Mouse (Mus musculus): ENCODE results near the gene Hoxb9.
A peak's percentile ranks its signal among the peaks of the same experiment; 100 is the strongest.

Gene Hoxb9

DNA sequence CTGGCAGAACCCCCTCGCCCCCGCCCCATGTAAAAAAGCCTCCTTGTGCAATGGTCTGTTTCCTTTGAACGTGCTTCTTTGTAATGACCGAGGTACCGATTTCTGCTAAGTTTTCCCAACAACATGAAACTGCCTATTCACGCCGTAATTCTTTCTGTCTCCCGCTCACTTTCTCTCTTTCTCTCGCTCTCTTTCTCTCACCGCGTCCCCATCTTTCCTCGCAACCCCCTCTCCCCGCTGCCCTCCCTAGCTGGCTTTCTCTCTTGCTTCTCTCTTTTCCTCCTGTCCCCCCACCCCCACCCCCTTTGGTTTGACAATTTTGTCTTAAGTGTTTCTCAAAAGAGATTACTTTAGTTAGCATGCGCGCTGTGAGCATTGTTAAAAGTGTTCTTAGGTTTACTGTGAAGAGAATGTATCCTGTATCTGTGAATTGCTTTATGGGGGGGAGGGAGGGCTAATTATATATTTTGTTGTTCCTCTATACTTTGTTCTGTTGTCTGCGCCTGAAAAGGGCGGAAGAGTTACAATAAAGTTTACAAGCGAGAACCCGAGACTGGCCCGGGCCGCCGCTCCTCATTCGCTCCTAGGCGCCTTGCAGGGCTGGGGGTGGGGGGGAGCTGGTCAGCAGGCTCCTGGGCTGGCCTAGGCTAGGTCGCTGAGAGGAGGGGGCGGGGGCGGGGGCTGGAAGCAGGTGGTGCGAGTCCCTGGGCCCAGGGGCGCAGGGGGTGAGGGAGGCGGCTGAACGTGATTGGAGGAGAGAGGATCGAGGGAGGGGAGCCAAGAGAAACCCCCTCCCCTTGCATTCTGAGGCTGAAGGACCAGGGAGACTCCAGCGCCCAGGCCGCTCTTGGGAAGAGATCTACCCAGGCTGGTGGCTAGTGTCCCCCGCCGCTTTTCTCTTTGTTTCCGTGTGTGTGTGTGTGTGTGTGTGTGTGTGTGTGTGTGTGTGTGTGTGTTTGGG is 13.8 kb downstream of the Hoxb9 start:
- DNase-seq = no peak

DNA sequence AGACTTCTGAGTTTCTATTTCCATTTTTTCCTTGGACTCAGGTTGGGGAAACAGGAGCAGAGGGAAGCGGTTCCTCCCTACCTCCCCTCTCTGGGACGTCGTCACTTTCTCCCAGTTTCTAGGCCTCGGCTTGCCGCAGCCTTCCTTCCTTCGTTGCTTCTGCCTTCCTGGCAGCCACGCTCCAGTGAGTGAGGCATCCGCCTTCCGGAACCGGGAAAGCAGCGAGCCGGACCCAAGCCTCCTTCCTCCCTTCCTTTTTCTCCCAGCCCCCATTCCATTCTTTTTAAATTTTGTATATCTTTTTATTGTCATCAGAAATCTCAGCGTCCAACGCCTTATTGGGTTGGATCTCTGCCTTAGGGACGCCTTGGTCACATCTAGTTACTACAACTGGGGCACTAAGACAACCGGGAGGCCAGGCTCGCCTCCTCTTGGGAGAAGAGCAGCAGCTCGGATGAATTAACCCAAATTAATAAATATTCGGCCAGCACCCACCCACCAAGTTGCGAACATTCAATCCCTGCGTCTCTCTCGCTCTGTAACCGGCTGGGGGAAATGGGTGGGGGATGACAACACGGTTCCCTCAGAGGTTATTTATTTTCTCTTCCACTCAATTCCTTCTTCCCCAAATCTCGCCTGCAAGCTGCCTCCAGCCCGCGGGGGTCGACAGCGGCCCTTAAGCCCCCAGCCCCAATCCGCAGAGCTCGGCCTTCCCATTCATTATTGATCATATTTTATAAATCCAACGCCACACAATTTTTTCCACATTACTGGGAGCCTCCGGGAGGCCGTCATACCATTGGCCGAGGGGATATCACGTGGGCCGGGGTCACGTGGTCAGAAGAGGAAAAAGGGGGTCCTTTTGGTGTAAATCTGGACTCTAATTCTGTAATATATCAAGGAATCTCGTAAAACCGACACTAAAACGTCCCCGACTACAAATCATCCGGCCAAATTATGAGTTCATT is 14.8 kb downstream of the Hoxb9 start, which contains the start of gene Hoxb7:
Hoxb7 (plus strand) TSS at position 853 of the 968 bp plus-strand sequence.
- DNase-seq = peak; percentile 91

DNA sequence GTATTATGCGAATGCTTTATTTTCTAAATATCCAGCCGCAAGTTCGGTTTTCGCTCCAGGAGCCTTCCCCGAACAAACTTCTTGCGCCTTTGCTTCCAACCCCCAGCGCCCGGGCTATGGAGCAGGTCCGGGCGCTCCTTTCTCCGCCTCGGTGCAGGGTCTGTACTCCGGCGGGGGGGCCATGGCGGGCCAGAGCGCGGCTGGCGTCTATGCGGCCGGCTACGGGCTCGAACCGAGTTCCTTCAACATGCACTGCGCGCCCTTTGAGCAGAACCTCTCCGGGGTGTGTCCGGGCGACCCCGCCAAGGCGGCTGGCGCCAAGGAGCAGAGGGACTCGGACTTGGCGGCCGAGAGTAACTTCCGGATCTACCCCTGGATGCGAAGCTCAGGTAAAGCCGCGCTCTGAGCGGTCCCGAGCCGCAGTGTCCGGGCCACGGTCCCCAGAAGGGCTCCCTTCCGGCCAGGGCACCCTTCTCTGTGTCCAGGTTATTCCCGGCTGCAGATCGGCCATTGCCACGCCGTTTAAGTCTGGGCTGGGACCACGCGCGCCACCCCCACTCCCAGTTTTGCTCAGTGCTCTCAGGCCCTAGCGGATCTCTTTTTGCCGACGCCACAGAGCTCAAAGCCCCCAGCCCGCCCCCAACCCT is 15.6 kb downstream of the Hoxb9 start:
- no peak for DNase-seq

DNA sequence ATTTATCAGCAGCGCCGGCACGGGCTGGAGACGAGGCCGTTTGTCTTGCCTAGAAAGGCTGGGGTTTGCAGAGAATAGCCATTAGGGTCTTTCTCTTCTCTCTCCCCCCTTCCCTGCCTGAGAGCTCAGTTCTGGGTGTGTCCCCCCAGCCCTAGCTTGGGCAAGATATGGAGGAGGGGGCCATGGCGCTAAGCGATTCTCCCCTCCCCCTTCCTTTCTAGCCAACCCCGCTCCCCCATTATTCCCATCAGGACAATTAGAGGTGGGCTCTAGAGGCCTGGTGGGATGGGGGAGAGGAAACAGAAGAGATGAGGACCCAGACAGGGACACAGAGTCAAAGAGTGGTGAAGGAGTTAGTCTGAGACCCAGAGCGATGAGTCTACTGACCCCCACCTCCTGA is 16.2 kb downstream of the Hoxb9 start:
- no peak for DNase-seq

- no peak for DNase-seq
Observed at GRCm38 (mm10) chr11:96288455-96289221, 17.4 kb downstream of the Hoxb9 start.

- DNase-seq = no peak
Observed at GRCm38 (mm10) chr11:96289293-96289692, 18.0 kb downstream of the Hoxb9 start.

- no peak for DNase-seq
Observed at GRCm38 (mm10) chr11:96289837-96290236, 18.6 kb downstream of the Hoxb9 start.

DNA sequence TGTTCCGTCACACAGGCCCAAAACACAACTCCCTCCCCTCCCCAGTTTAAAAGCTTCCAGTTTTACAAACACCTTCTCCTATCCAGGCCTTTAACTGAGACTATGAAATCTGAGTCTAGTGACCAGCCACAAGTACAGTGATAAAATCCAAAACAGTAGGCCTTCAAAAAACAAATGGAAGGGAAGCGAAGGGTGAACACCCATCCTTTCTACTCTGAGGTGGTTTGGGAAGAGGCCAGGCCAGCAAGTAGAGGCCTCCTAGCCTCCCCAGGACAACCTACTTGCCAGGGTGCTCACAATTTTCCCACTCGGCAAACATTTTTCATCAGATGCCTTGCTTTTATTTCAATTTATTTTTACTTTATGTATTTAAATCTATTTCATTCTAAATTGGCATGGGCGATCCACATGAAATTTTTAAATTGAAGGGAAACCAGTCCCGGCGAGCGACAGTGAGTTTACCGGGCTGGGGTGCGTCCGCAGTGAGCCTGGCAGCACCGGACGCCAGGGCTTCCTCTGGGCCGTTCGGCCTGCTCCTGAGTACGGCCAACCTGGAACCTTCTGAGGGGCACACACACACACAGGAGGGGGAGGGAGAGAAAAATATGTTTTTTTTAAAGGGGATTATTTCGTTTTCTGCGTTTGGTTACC is 19.6 kb downstream of the Hoxb9 start:
- no peak for DNase-seq

DNA sequence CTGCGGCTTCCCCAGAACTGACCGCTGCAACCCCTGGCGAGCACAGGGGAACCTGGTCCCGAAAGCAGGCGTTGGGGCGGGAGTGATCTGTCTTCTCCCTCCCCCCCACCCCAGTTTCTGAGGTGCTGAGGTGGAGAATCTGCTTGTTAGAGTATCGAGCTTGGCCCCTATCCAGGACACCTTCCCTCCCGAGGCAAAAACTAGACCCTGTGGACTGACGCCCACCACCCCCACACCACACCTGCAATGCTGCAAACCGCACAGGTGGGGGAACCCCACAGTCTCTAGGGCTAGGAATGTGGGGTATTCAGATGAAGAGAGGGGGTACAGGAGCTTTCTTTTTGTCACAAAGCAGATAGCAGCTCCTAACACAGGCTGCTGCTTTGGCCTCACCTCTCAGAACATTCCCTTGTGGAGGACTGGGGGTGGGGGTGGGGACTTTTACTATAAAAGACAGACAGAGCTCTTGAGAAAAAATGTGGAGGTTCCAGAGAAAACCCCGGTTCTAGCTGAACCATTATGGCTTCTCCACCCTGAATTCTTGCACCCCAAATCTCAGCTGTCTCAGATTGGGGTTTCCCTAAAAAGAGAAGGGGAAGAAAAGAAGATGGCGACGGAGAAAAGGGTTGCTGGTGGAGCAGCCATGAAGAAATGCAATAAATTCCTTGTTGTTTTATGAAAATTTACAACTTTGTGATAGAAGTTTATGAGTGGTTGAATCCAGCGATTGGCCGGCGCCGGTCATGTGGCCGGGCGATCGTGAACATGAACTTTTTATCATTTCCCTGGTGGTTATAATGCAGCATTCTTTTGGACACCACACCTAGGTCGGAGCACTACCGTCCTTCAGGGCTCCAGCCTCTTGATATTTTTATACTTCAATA is 20.7 kb downstream of the Hoxb9 start, which contains the start of gene Hoxb6:
Hoxb6 (plus strand) TSS at position 796 of the 884 bp plus-strand sequence.
- no peak for DNase-seq

DNA sequence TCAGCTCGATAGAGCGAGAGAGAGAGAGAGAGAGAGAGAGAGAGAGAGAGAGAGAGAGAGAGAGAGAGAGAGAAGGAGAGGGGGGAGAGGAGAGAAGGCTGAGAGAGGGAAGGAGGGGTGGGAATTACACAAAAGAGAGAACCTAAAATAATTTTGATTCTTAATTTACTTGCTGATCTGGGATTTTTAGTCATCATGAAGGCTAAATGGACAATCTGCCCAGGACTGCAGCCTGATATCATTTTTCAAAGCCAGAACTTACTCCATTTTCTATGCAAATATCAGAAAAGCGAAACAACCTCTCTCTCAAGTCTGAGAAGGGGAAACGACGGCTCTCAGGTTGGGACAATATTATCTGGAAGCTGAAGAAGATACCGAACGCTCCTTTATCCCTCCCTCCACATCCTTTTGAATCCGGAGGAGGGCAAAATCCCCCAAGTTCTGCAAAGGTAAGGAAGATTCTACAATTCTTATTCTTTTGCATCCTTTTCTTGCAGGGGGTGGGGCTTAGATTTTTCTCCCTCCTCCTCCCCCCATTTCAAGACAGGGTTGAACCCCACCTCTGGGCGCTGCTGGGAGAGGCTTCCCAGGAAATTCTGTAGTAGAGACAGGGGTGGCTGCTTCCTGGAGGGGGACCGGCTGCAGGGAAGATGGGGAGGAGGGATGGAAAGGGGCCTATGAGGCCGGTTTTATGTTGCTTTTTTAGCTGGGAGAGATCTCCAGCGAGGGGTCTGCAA is 21.5 kb downstream of the Hoxb9 start:
- no peak for DNase-seq

GRCm38 (mm10) chr11:96293302-96293921 is 22.2 kb downstream of the Hoxb9 start:
- DNase-seq = no peak

GRCm38 (mm10) chr11:96294245-96295091 is 23.2 kb downstream of the Hoxb9 start:
- peak; percentile 85 for DNase-seq

GRCm38 (mm10) chr11:96295092-96295835 is 24.0 kb downstream of the Hoxb9 start:
- no peak for DNase-seq

- no peak for DNase-seq
Observed at GRCm38 (mm10) chr11:96296997-96297396, 25.7 kb downstream of the Hoxb9 start.

GRCm38 (mm10) chr11:96297428-96297827 is 26.2 kb downstream of the Hoxb9 start:
- DNase-seq = no peak

DNA sequence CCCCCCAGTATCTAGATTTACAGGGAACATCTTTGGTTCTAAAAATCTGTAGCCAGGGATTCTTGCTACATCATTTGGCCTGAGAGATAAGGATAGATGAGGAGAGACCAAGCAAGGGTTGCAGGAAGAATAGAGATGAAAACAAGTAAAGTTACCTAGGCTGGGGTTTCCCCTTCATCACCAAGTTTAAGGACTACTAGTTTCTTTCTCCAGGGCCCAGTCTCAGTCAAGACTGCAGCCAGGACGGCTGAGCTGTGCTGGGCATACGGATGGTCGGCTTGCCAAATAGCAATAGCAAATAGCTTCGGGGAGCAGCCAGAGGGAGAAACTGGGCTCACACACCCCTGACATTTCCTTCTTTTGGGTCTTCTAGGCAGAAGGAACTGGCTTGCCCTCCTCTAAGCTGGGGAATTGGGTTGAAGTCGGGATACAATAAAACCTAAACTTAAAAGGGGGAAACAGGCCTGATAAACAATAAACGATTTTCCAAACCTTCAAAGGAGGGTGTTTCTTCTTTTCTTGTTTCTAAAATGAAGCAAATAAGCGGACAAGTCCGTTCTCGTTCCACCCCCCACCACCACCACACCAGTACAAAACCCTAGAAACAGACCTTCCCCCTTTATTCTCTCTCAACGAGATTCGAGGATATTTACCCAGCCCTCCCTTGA is 26.8 kb downstream of the Hoxb9 start:
- no peak for DNase-seq
